Mouse (Mus musculus): ENCODE measurements around the gene Gadl1.
"Not testable (repeated sequence)": the region's sequence is repeated elsewhere in the genome, so short reads cannot be mapped to it uniquely, and the experiment has no call there.

Gadl1 gene

DNA sequence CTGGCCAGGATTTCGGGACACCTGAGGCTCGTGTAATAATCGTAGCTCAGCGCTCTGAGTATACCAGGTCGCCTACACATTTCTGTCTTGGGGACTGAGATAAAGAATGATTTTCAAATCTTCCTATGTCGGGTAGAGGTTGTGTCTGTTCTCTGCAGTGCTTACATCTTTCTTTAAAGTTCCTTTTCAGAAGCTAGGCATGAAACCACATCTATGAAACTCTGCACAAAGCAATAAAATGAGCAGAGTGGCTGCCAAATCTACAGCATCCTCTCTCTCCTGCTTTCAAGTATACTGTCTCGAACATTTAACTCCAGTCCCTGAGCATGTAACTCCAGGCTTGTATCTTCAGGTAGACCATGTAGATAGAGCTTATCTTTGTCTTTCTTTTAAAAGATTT is 109.3 kb downstream of the Gadl1 start:
- DNase-seq (ENCODE audit: low read depth, low spot score) = no peak

- DNase-seq (ENCODE audit: low read depth, low spot score) = no peak
These were observed 116.1 kb downstream of the Gadl1 start for GRCm38 (mm10) chr9:116025371-116025770.

DNA sequence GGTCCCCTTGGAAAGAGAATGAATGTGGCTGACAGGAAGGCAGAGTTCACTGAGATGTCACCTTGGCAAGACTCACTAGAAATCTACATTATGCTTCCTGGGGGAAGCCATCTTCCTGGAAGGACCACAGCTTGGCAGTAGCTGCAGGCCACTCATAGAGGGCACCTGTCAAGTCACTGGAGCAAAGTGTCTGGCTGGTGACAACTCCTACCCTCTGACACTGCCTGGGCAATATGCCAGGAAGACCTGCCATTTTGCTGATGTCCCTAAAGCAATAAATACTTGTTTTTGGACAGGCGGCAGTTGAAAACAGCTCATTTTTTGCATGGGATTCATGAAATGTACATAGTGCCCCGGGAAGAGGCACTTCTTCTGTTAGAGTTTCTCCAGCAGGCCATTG is 119.8 kb downstream of the Gadl1 start:
- no peak for DNase-seq (ENCODE audit: low read depth, low spot score)

- DNase-seq (ENCODE audit: low read depth, low spot score) = no peak
These were observed 123.5 kb downstream of the Gadl1 start for GRCm38 (mm10) chr9:116032711-116033110.

DNA sequence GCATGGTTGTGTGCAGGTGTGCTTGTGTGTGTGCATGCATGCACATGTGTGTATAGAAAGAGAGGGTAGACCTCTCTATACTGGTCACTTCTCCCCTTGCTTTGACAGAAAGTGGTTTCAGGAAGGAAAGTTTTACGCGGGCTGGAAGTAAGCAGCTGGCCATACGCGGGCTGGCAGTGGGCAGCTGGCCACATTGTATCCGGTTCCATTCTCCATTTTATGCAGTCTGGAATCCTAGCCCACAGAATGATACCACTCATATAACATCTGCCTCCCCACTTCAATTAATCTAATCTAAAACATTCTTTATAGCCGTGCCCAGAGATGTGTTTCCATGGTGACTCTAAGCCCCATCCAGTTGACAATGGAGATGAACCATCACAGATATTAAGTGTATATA is 129.0 kb downstream of the Gadl1 start:
- no peak for DNase-seq (ENCODE audit: low read depth, low spot score)

- DNase-seq (ENCODE audit: low read depth, low spot score) = no peak
These were observed 130.7 kb downstream of the Gadl1 start for GRCm38 (mm10) chr9:116039981-116040380.

- DNase-seq (ENCODE audit: low read depth, low spot score) = not testable (repeated sequence)
These were observed 131.6 kb downstream of the Gadl1 start for GRCm38 (mm10) chr9:116040852-116041251.

- DNase-seq (ENCODE audit: low read depth, low spot score) = no peak
These were observed 132.1 kb downstream of the Gadl1 start for GRCm38 (mm10) chr9:116041369-116041768.

- peak; percentile 50 for DNase-seq (ENCODE audit: low read depth, low spot score)
These were observed 132.5 kb downstream of the Gadl1 start for GRCm38 (mm10) chr9:116041787-116042186.

- DNase-seq (ENCODE audit: low read depth, low spot score) = peak; percentile 17
These were observed 140.7 kb downstream of the Gadl1 start for GRCm38 (mm10) chr9:116049985-116050384.

DNA sequence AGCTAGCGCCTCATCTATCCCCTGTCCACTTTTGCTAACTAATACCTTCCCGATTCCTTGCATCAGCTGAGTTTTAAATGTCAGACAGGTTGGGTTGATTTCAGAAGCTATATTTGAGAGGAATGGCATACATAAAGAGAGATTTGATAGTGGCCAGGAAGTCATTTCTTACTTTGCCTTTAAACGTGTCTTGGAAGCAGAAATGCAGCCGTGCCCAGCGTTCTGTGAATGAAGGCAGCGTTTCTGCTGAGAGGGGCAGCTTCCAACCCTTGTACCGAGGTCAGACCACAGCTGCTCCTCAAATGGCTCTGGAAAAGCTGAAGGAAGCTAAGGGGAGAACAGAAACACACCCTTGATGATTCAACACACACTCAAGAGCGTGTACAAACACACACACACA is 144.7 kb downstream of the Gadl1 start:
- DNase-seq (ENCODE audit: low read depth, low spot score) = no peak

GRCm38 (mm10) chr9:116058475-116058874 is 149.2 kb downstream of the Gadl1 start:
- DNase-seq (ENCODE audit: low read depth, low spot score) = no peak

GRCm38 (mm10) chr9:116059156-116059555 is 149.9 kb downstream of the Gadl1 start:
- DNase-seq (ENCODE audit: low read depth, low spot score) = peak; percentile 85

- peak; percentile 45 for DNase-seq (ENCODE audit: low read depth, low spot score)
These were observed 151.4 kb downstream of the Gadl1 start for GRCm38 (mm10) chr9:116060691-116061090.

DNA sequence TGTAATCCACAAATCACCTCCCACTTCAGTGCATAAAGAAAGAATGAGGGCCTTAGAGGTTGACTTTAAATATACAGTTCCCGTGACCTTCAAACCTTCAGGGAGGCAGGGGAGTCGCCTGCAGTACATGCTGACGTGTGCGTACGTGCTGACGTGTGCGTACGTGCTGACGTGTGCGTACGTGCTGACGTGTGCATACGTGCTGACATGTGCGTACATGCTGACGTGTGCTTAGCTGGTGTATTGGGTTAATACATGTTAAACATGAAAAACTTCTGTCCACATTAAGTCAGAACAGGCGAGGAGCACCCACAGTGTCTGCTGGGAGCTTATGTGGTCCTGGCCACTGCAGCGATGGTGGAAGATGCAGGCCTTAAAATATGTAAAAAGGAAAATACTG is 155.5 kb downstream of the Gadl1 start:
- DNase-seq (ENCODE audit: low read depth, low spot score) = no peak

GRCm38 (mm10) chr9:116071561-116071960 is 162.3 kb downstream of the Gadl1 start:
- not testable (repeated sequence) for DNase-seq (ENCODE audit: low read depth, low spot score)

DNA sequence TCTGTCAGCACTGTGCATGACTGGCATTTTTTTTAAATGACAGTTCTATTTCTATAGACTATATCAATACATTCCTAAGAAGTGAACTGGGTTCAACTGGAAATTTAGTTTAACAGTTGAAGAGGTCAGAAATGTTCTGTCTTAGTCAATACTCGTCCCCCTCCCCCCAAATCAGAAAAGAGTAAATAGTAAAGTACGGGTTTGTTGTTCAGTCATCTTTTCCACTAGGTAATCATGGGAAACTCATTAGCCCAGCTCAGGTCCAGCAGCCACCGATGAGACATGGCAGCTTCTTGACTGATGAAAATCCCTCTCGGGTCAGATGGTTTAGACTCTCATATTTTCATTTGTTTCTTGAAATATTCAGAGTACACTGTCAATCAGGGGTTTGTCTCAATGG is 166.9 kb downstream of the Gadl1 start:
- DNase-seq (ENCODE audit: low read depth, low spot score) = no peak

- DNase-seq (ENCODE audit: low read depth, low spot score) = peak; percentile 83
These were observed 167.7 kb downstream of the Gadl1 start for GRCm38 (mm10) chr9:116076946-116077345.

- DNase-seq (ENCODE audit: low read depth, low spot score) = peak; percentile 72
These were observed 168.2 kb downstream of the Gadl1 start for GRCm38 (mm10) chr9:116077419-116077818.

GRCm38 (mm10) chr9:116081781-116082180 is 172.5 kb downstream of the Gadl1 start:
- DNase-seq (ENCODE audit: low read depth, low spot score) = no peak

DNA sequence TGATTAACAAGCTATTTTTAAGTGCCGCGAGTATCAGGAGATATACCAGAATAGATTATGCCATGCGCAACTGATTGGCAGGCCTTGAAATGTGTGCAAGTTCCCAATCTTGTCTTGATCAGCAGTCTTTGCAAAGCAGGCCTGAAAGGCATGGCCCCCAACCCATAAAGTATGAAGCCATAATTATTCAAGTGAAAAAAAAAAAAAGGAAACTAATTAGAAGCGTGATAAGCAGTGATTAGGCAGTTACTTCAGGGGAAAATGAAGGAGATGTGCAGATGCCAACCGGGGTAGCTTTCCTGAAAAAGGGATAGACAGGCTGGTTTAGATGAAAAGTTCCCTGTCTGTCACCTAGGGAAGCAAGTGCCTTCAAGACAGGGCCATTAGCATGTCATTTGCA is 174.0 kb downstream of the Gadl1 start:
- no peak for DNase-seq (ENCODE audit: low read depth, low spot score)

DNA sequence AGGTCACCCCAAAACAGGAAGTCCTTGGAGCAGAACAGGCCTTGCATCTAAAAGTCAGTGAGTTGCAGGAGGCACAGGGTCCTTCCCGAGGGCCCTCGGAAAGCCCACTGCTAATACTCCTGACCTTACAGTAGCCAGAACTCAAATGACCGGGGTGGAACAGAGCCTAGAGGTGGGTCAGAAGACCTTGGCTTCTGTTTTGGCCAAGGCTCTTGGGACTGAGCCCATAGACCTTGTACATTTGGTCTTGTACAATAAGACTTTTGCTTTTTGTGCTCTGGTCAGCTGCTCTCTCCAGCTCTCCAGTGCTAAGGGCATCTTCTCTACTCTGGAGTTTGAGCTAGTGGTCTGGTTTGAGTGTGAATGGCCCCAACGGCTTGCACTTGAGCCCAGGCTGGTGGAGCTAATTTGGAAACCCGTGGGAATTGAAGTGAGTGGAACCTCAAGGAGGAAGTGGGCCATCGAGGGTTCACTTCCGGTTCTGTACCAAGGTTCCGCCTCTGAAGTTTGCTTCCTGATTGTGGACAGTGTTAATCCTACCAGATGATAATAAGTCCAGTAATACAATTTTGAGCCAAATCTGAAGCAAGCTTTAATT is 174.6 kb downstream of the Gadl1 start:
- peak; percentile 24 for DNase-seq (ENCODE audit: low read depth, low spot score)

DNA sequence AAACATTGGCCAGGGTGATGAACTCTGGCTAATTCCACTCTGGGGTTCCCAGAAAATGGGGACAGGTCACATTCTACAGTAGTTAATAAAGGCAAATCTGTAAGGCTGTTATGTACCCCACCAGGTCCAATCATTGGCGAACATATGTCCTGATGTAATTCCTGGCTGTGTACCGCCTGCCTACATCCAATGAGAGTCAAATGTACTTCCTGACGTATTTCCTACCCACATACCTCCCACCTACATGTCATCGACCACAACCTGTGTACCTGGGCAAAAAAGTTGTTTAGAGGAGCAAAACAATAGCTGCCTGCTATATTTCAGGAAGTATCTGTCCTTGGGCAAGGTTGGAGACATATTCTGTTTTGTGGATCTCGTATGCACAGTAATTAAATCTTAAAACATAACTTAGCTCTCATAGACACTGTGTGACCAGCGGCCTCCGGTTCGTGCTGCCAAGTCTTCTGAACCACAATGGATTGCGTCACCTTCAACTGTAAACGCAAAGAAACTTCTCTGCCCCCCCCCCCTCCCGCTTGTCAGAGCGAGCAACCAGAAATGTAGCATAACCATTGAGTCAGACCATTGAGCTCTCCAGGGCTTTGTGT is 175.2 kb downstream of the Gadl1 start:
- no peak for DNase-seq (ENCODE audit: low read depth, low spot score)

GRCm38 (mm10) chr9:116085999-116086398 is 176.7 kb downstream of the Gadl1 start:
- DNase-seq (ENCODE audit: low read depth, low spot score) = no peak

Measured in A20 (cell line).